Mouse (Mus musculus): Measurements from ENCODE around the gene LTO1.

The LTO1 gene

GRCm38 (mm10) chr7:144940003-144940571 lies 25.2 kb downstream of the LTO1 start:
- peak in 1 of 2 experiments; percentile 27 for DNase-seq (ENCODE audit: low spot score in 2 of 2)

GRCm38 (mm10) chr7:144940585-144940984 lies 25.7 kb downstream of the LTO1 start:
- DNase-seq (ENCODE audit: low spot score in 2 of 2) = no peak

GRCm38 (mm10) chr7:144941242-144941831 lies 26.4 kb downstream of the LTO1 start:
- DNase-seq (ENCODE audit: low spot score in 2 of 2) = peak; percentile 79 to 84

- DNase-seq (ENCODE audit: low spot score in 2 of 2) = peak in 1 of 2 experiments; percentile 34
These were observed 27.3 kb downstream of the LTO1 start for GRCm38 (mm10) chr7:144942071-144942743.

- no peak for DNase-seq (ENCODE audit: low spot score in 2 of 2)
These were observed 27.8 kb downstream of the LTO1 start for GRCm38 (mm10) chr7:144942744-144943135.

- DNase-seq (ENCODE audit: low spot score in 2 of 2) = peak; percentile 47 to 74
These were observed 28.4 kb downstream of the LTO1 start for GRCm38 (mm10) chr7:144943254-144943653.

GRCm38 (mm10) chr7:144958509-144959395 lies 43.9 kb downstream of the LTO1 start:
- no peak for DNase-seq (ENCODE audit: low spot score in 2 of 2)

GRCm38 (mm10) chr7:144963911-144964310 lies 49.0 kb downstream of the LTO1 start:
- DNase-seq (ENCODE audit: low spot score in 2 of 2) = no peak

GRCm38 (mm10) chr7:144964316-144964715 lies 49.4 kb downstream of the LTO1 start:
- DNase-seq (ENCODE audit: low spot score in 2 of 2) = no peak

GRCm38 (mm10) chr7:144965893-144966292 lies 51.0 kb downstream of the LTO1 start:
- DNase-seq (ENCODE audit: low spot score in 2 of 2) = no peak

GRCm38 (mm10) chr7:144970997-144971768 lies 56.3 kb downstream of the LTO1 start:
- DNase-seq (ENCODE audit: low spot score in 2 of 2) = peak; percentile 61 to 83

- DNase-seq (ENCODE audit: low spot score in 2 of 2) = peak; percentile 12 to 23
These were observed 56.9 kb downstream of the LTO1 start for GRCm38 (mm10) chr7:144971769-144972168.

GRCm38 (mm10) chr7:144973461-144973860 lies 58.6 kb downstream of the LTO1 start:
- DNase-seq (ENCODE audit: low spot score in 2 of 2) = no peak

GRCm38 (mm10) chr7:144977121-144977520 lies 62.2 kb downstream of the LTO1 start:
- peak in 1 of 2 experiments; percentile 10 for DNase-seq (ENCODE audit: low spot score in 2 of 2)

- no peak for DNase-seq (ENCODE audit: low spot score in 2 of 2)
These were observed 64.9 kb downstream of the LTO1 start for GRCm38 (mm10) chr7:144979814-144980213.

Data from urinary bladder, adult 18-20 months (tissue).